Mouse (Mus musculus) liver, embryonic 15.5 days (tissue): ENCODE results near the gene Acot1. TPM values are rescaled to one million over a fixed set of nuclear protein-coding genes. Genes with fewer than 3 reads are reported as not detected.
"Not testable (repeated sequence)": the region's sequence is repeated elsewhere in the genome, so short reads cannot be mapped to it uniquely, and the experiment has no call there.

Experiments used
- ATAC-seq: fragments of 200-750 bp; cut with Nextera tagmentation; 2 replicates; pipeline ENCODE4 v1.8.0; 2017; ENCODE audit warnings: moderate number of reproducible peaks, mild to moderate bottlenecking, moderate library complexity; ENCODE audit not compliant: insufficient read depth
- H3K27ac ChIP-seq: fragments of 300-500 bp; sonication (generic); replicated peaks from 2 replicates; pipeline ENCODE4 v1.5.1; 2015; ENCODE audit warnings: mild to moderate bottlenecking, inconsistent platforms
- H3K27me3 ChIP-seq: fragments of 300-500 bp; sonication (generic); 2 replicates; pipeline ENCODE4 v1.6.1; 2015; ENCODE audit warnings: mild to moderate bottlenecking, inconsistent platforms
- H3K36me3 ChIP-seq: fragments of 300-500 bp; sonication (generic); replicated peaks from 2 replicates; pipeline ENCODE4 v1.6.1; 2015; ENCODE audit warnings: moderate library complexity, mild to moderate bottlenecking, inconsistent platforms
- H3K4me1 ChIP-seq: fragments of 300-500 bp; sonication (generic); replicated peaks from 2 replicates; pipeline ENCODE4 v1.6.1; 2015; ENCODE audit warnings: inconsistent platforms
- H3K4me2 ChIP-seq: fragments of 300-500 bp; sonication (generic); 2 replicates; pipeline ENCODE4 v1.6.1; 2015; ENCODE audit warnings: moderate library complexity, mild to moderate bottlenecking, inconsistent platforms
- H3K4me3 ChIP-seq: fragments of 300-500 bp; sonication (generic); replicated peaks from 2 replicates; pipeline ENCODE4 v1.5.1; 2015; ENCODE audit warnings: mild to moderate bottlenecking, inconsistent platforms
- H3K9ac ChIP-seq: fragments of 300-500 bp; sonication (generic); 2 replicates; pipeline ENCODE4 v1.6.1; 2015; ENCODE audit warnings: moderate library complexity, mild to moderate bottlenecking, inconsistent platforms
- H3K9me3 ChIP-seq: fragments of 300-500 bp; sonication (generic); replicated peaks from 2 replicates; pipeline ENCODE4 v1.6.1; 2016; ENCODE audit warnings: inconsistent platforms
- WGBS: fragments of 180-500 bp; shearing (Covaris S2); methylation state at CpG from one replicate; pipeline ENCODE4 v1.1.7; 2015; ENCODE audit warnings: mixed read lengths; ENCODE audit not compliant: insufficient replicate concordance; 5-methylcytosine and 5-hydroxymethylcytosine counted together
- polyA plus RNA-seq: library from polyadenylated mRNA; unstranded; fragments of >200 nt; fragmentation: Nextera tagmentation; extraction: Ambion mirVana; gene quantifications from 2 replicates; pipeline ENCODE4 v1.2.1, GENCODE M21; 2015

Gene Acot1
- polyA plus RNA-seq, 1 experiment from 2014 or later: 44.5 TPM

DNA sequence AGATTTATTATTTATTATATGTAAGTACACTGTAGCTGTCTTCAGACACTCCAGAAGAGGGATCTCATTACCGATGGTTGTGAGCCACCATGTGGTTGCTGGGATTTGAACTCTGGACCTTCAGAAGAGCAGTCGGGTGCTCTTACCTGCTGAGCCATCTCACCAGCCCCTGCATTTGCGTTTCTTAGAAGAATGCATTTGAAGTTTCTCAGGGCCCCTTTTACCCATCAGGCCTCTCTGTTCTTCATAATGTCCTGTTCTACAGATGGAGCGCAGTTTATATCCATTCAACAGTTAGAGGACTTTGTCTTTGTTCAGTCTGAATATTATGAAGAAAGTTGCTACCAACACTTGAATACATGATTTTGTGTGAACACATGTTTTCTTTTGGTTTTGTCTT lies 13.0 kb downstream of the Acot1 start:
- not testable (repeated sequence) for H3K9me3 ChIP-seq, H3K4me1 ChIP-seq, H3K4me2 ChIP-seq, H3K9ac ChIP-seq, H3K36me3 ChIP-seq, H3K27me3 ChIP-seq, ATAC-seq, H3K4me3 ChIP-seq, H3K27ac ChIP-seq
- 77% methylated on average over 4 of the region's 4 CpGs for WGBS

DNA sequence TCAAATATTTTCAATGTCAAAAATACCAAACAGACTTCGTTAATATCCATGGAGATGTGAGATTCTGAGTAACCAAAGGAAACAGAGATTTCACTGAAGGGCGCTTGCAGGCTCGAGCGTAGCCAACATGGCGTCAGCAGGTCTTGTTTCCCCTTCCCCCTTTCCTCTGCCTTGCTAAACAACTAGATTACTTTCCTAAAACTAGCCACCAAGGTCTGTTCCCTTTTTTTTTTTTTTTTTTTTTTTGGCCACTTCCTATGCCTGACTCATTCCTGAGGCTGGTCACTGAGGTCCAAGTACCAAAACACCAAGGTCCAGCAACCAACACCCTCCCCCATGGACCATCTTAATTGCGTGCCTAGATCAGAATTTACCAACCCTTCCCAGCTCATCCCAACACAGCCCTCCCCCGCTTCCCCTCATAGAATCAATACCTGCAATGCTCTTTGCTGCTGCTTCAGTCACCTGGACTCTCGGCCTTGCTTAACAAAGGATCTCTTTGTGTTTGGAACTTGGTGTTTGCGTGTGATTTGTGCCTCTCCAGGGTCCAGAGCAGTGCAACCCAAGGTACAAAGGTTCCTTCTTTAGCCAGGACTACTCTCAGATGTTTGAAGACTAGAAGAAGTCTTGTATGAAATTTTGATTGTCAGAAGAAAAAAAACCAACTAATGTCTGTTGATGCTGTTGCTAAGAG lies 13.9 kb downstream of the Acot1 start:
- H3K9ac ChIP-seq: no peak overlapping the region
- WGBS: 59% methylated on average over 9 of the region's 9 CpGs
- no peak overlapping the region for H3K27ac ChIP-seq
- H3K4me3 ChIP-seq: no peak overlapping the region
- ATAC-seq: no peak
- H3K9me3 ChIP-seq: no peaks in the 10 kb centered on the region
- H3K4me1 ChIP-seq: peaks cover 7% of the 10 kb centered on the region; the same call in 1 of the 2 replicates
- H3K4me2 ChIP-seq: no peak overlapping the region
- H3K27me3 ChIP-seq: no peaks in the 10 kb centered on the region
- no peaks in the 10 kb centered on the region for H3K36me3 ChIP-seq

DNA sequence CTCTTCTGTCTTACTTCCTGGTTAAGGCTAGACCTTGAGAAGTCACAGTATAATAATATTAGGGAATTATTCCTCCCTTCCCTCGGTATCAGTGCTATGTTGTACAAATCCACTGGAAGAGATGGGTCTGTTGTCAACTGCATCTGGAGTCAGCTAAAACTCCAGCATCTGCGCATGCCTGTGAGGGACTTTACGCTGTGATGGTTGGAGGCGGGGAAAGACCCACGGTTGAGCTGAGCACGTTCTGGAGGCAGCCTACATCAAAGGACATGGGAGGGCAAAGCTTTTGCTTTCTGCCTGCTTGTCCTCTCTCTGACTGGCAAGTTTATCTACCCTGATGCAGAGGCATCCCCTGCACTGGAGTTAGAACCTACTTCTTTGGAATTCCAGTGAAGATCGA lies 16.6 kb downstream of the Acot1 start:
- H3K9me3 ChIP-seq: no peaks in the 10 kb centered on the region
- H3K27me3 ChIP-seq: no peaks in the 10 kb centered on the region
- H3K4me3 ChIP-seq: no peak overlapping the region
- peaks cover 7% of the 10 kb centered on the region; the same call in 1 of the 2 replicates for H3K4me1 ChIP-seq
- no peak overlapping the region for H3K9ac ChIP-seq
- H3K36me3 ChIP-seq: no peaks in the 10 kb centered on the region
- ATAC-seq: no peak
- no peak overlapping the region for H3K27ac ChIP-seq
- H3K4me2 ChIP-seq: no peak overlapping the region
- 74% methylated on average over 7 of the region's 7 CpGs for WGBS

DNA sequence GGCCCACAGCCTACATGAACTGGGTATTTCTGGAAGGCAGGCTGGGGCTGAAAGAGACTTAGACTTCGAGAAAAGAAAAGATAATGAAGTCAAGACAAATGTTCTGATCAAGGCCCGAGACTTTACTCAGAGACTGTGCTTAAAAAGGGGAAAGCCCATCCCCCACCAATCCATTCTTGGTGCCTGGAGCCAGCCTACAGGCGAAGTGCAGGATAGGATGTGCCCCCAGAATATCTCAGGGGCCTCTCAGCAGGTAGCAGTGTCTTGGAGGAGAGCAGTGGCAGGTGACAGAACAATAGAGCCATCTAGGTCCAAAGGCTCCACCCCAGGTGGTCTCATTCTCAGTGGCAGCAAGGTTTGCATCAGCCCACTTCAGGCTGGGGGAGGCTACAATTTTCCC lies 19.0 kb downstream of the Acot1 start:
- H3K4me1 ChIP-seq, ATAC-seq: not testable (repeated sequence)

DNA sequence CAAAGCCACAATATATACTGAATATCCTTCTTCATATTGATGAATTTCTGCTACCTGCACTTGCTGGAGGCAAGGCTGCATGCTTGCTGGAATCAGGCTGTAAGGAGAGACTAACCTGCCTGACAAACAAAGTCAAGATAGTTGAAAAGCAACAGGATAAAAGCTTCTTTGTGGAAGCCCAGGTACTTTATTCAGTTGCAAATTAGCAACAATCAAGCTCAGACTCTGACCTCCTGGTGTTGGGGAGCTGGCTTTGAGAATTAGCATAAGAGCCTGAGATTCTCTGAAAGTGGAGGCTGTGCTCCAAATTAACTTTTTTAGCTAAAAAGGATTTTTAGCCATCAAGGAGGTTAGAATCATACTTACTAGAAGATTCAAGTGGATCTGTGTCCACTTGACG lies 19.8 kb downstream of the Acot1 start:
- H3K4me3 ChIP-seq, H3K27ac ChIP-seq, H3K9ac ChIP-seq, H3K9me3 ChIP-seq, ATAC-seq, H3K4me2 ChIP-seq, H3K36me3 ChIP-seq, H3K27me3 ChIP-seq, H3K4me1 ChIP-seq: not testable (repeated sequence)
- WGBS: 92% methylated on average over 1 of the region's 1 CpGs

More for the DNA sequence above, 19.0 kb downstream of the Acot1 start:
- WGBS: 47% methylated on average over 3 of the region's 3 CpGs
- not testable (repeated sequence) for H3K4me2 ChIP-seq, H3K27me3 ChIP-seq, H3K4me3 ChIP-seq, H3K36me3 ChIP-seq, H3K27ac ChIP-seq, H3K9me3 ChIP-seq, H3K9ac ChIP-seq

DNA sequence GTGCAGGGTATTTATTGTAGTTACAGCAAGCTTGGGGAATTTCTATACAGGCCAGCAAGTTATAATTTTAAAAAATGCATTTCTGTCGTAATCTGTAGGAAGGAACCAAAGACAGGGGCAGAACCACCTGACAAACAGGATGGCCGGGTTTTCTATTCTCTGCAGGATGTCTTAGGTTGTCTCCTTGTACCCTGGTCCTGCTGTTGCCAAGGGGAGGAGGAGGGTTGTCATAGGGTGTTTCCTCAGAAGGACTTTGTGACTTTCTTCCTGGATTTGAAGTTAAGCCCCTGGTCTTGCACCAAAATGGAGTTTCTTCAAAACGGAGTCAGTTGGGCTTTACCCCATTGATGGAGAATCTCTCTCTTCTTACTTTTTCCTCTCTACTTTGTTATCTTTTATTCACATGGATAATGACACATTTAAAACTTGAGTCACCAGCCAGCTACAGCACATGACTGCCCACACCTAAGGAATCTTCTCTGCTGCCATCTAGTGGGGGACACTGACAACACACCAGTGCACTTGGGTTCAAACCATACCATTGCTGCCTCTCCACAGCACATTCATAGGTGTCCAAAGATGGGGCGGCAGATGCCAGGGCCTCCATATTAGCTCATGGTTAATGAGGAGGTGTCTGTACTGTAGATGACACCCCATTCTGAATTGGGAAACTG lies 21.5 kb downstream of the Acot1 start:
- Histone ChIP-seq H3K9ac (no peak overlapping the region), H3K4me1 (peaks cover 11% of the 10 kb centered on the region), H3K4me3 (no peak overlapping the region), H3K27ac (no peak overlapping the region), H3K36me3 (no peaks in the 10 kb centered on the region), H3K27me3 (no peaks in the 10 kb centered on the region), H3K9me3 (no peaks in the 10 kb centered on the region), H3K4me2 (no peak overlapping the region)
- ATAC-seq: no peak
- WGBS: 33% methylated on average over 4 of the region's 4 CpGs

DNA sequence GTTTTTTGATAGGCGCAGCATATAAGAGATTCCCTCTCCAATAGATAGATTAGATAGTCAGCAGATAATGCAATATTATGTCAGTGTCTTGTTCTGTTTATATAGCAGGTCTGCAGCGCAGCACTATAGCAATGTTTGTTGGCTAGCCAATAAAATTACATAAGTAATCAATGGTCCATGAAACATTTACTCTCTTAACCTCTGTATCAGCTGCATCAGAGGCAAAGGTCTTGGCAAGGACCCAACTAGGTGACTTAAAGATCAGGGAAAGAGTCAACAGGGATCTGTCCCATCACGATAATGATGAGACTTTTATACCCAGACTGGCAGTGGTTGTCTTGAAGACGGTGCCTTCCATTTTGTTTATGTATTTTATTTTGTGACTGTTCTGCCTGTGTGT lies 23.6 kb downstream of the Acot1 start:
- no peak overlapping the region for H3K27ac ChIP-seq
- H3K9me3 ChIP-seq: no peaks in the 10 kb centered on the region
- H3K4me2 ChIP-seq: no peak overlapping the region
- H3K4me1 ChIP-seq: peaks cover 11% of the 10 kb centered on the region
- peak; percentile 47 for ATAC-seq
- no peak overlapping the region for H3K9ac ChIP-seq
- 61% methylated on average over 4 of the region's 4 CpGs for WGBS
- no peak overlapping the region for H3K4me3 ChIP-seq
- no peaks in the 10 kb centered on the region for H3K36me3 ChIP-seq
- peaks cover 6% of the 10 kb centered on the region for H3K27me3 ChIP-seq

DNA sequence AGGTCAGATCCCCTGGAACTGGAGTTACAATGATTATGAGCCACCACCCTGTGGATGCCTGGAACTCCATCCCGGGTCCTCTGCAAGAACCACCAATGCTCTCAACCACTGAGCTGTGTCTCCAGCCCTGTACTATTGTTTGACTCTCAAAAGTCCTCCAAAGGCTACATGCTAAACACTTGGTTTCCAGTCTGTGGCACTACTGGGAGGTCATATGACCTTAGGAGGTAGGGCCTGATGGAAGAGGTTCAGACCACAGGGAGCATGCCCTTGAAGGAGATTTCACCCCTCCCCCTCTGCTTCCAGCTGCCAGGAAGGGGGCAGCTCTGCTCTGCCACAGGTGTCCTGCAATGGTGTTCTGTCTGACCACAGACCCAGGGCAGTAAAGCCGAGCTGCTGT lies 24.0 kb downstream of the Acot1 start:
- WGBS: 34% methylated on average over 2 of the region's 2 CpGs
- H3K9me3 ChIP-seq, H3K27ac ChIP-seq, H3K9ac ChIP-seq, H3K4me3 ChIP-seq, H3K4me2 ChIP-seq, H3K36me3 ChIP-seq: not testable (repeated sequence)
- Histone ChIP-seq H3K27me3 (peaks cover 10% of the 10 kb centered on the region), H3K4me1 (peaks cover 11% of the 10 kb centered on the region)
- 0 out of 2 replicates have a peak, but pooled peaks have one; percentile 17 for ATAC-seq

DNA sequence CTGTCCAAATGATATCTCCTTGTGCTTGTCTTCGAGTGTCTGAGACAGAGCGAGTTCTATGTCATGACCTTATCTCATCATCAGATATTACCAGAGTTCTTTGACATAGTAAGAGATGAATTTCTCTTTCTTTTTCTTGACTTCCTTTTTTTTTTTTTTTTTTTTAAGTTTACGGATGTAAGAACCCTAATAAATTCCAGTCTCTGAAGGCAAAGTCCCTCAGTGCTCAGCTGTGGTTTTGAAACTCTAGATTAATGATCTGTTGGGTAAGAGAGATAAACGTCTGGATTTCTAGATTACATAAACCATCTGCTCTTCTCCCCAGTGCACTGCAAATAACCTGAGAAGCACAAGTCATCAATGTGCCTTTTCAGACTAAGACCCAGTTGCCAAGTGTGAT lies 24.8 kb downstream of the Acot1 start:
- Histone ChIP-seq H3K4me3 (no peak overlapping the region), H3K4me2 (no peak overlapping the region), H3K36me3 (no peaks in the 10 kb centered on the region), H3K9me3 (no peaks in the 10 kb centered on the region), H3K9ac (no peak overlapping the region), H3K27ac (no peak overlapping the region), H3K4me1 (peaks cover 11% of the 10 kb centered on the region), H3K27me3 (peaks cover 18% of the 10 kb centered on the region)
- ATAC-seq: no peak
- WGBS: 14% methylated on average over 4 of the region's 4 CpGs

DNA sequence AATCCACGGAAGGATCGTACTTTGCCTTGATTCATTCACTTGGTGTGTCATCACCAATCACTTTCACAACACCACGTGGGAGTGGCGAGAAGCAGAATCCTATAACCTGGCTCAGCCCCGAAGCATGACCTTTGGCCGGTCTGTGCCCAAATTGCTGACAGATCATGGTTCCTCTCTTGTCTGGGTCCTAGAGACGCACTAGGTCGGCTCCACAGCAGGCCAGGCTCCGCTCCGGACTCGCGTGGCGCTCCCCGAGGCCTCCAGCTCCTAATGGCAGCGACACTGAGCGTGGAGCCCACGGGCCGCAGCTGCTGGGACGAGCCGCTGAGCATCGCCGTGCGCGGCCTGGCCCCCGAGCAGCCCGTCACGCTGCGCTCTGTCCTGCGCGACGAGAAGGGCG lies 29.0 kb downstream of the Acot1 start, which contains the start of gene Acot4:
Acot4 (plus strand) TSS at position 139 of the 400 bp plus-strand sequence.
- peak; percentile 56; the same call in 1 of the 2 replicates for ATAC-seq
- Histone ChIP-seq H3K4me3 (peak within 1 kb of the TSS; percentile 44), H3K4me1 (peaks cover 11% of the 10 kb centered on the region), H3K27me3 (peaks cover 18% of the 10 kb centered on the region), H3K4me2 (peak within 1 kb of the TSS; percentile 61)
- H3K9me3 ChIP-seq, H3K9ac ChIP-seq, H3K27ac ChIP-seq, H3K36me3 ChIP-seq: not testable (repeated sequence)
- whole genome bisulfite sequencing: 9% methylated on average over 31 of the region's 32 CpGs

DNA sequence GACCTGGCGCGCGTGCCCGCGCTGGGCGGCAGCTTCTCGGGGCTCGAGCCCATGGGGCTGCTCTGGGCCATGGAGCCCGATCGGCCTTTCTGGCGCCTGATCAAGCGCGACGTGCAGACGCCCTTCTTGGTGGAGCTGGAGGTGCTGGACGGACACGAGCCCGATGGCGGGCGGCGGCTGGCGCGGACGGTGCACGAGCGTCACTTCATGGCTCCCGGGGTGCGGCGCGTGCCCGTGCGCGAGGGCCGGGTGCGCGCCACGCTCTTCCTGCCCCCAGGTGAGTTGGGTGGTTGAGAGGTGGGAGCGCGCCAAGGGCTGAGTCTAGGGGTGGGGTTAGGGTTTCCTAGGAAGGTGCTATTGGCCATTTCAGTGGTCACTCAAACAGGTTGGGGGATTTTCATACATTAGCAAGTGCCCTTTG lies 29.4 kb downstream of the Acot1 start, which contains the start of gene Gm49366:
Gm49366 (plus strand) TSS at position 245 of the 421 bp plus-strand sequence.
- H3K27me3 ChIP-seq: peaks cover 18% of the 10 kb centered on the region
- H3K36me3 ChIP-seq, H3K4me1 ChIP-seq, H3K27ac ChIP-seq, H3K9me3 ChIP-seq, H3K9ac ChIP-seq: not testable (repeated sequence)
- peak within 1 kb of the TSS; percentile 61 for H3K4me2 ChIP-seq
- ATAC-seq: peak; percentile 73
- WGBS: 3% methylated on average over 39 of the region's 39 CpGs
- peak within 1 kb of the TSS; percentile 44 for H3K4me3 ChIP-seq
